Mouse (Mus musculus) urinary bladder, postnatal 14 days (tissue): ENCODE data around the gene Setd3.

Experiments used
- DNase-seq: peaks from one replicate; pipeline ENCODE4 v3.0.0; 2021; ENCODE audit warnings: low spot score

Gene Setd3

GRCm38 (mm10) chr12:108179246-108179320 lies at the start of gene Setd3:
Gene Setd3, minus strand, starts transcription at chr12:108179314.
- DNase-seq: no peak

- DNase-seq: no peak
Measured at GRCm38 (mm10) chr12:108227527-108227926, 48.4 kb upstream of the Setd3 start.

- no peak for DNase-seq
Measured at GRCm38 (mm10) chr12:108226941-108227340, 47.8 kb upstream of the Setd3 start.

- DNase-seq: no peak
Measured at GRCm38 (mm10) chr12:108226216-108226615, 47.1 kb upstream of the Setd3 start.

GRCm38 (mm10) chr12:108225781-108226180 lies 46.7 kb upstream of the Setd3 start:
- DNase-seq: no peak

- DNase-seq: peak; percentile 35
Measured at GRCm38 (mm10) chr12:108223357-108223756, 44.2 kb upstream of the Setd3 start.

GRCm38 (mm10) chr12:108221712-108222111 lies 42.6 kb upstream of the Setd3 start:
- no peak for DNase-seq

- no peak for DNase-seq
Measured at GRCm38 (mm10) chr12:108221206-108221605, 42.1 kb upstream of the Setd3 start.

- no peak for DNase-seq
Measured at GRCm38 (mm10) chr12:108220621-108221020, 41.5 kb upstream of the Setd3 start.

- no peak for DNase-seq
Measured at GRCm38 (mm10) chr12:108219825-108220616, 40.9 kb upstream of the Setd3 start.

GRCm38 (mm10) chr12:108219163-108219562 lies 40.0 kb upstream of the Setd3 start:
- no peak for DNase-seq

- DNase-seq: peak; percentile 68
Measured at GRCm38 (mm10) chr12:108217572-108217971, 38.5 kb upstream of the Setd3 start.

- no peak for DNase-seq
Measured at GRCm38 (mm10) chr12:108216611-108217370, 37.7 kb upstream of the Setd3 start.

GRCm38 (mm10) chr12:108215090-108215489 lies 36.0 kb upstream of the Setd3 start:
- DNase-seq: no peak

- DNase-seq: no peak
Measured at GRCm38 (mm10) chr12:108213090-108214041, 34.3 kb upstream of the Setd3 start.

- no peak for DNase-seq
Measured at GRCm38 (mm10) chr12:108212476-108212875, 33.4 kb upstream of the Setd3 start.

GRCm38 (mm10) chr12:108212071-108212470 lies 33.0 kb upstream of the Setd3 start:
- no peak for DNase-seq

GRCm38 (mm10) chr12:108210623-108211022 lies 31.5 kb upstream of the Setd3 start:
- no peak for DNase-seq

- peak; percentile 76 for DNase-seq
Measured at GRCm38 (mm10) chr12:108208726-108209438, 29.8 kb upstream of the Setd3 start.

GRCm38 (mm10) chr12:108208216-108208615 lies 29.1 kb upstream of the Setd3 start:
- no peak for DNase-seq

GRCm38 (mm10) chr12:108206641-108207040 lies 27.5 kb upstream of the Setd3 start:
- DNase-seq: peak; percentile 84

- DNase-seq: no peak
Measured at GRCm38 (mm10) chr12:108204978-108205377, 25.9 kb upstream of the Setd3 start.
